Mouse (Mus musculus): ENCODE data around the gene Pex3.

DNA sequence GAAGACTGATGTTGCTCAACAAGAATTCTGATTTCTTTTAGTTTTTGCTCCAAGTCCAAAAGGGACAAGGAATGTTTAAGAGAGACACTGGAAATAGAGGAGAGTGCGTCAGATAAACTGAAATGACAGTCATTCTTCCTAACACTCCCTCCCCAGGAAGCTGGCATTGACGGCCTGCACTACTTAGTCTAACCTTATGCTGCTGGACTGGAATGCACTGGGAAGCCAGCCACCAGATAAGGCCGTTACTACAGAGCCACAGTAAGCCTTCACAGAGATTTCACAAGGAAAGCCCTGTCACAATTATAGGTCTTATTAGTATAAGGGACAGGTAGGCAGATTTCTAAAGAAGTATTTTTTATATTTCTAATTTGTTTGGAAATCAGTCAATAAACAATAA lies 18.2 kb downstream of the Pex3 start:
- TF ChIP-seq GATA1 (IDR thresholded peaks at IDR 0.05; ENCODE audit: low read length), result no peak
- TF ChIP-seq TAL1 (IDR thresholded peaks at IDR 0.05; ENCODE audit: low read length), result no peak

Measured in erythroblast, embryonic 14.5 days (primary cell).